Mouse (Mus musculus): ENCODE data around the gene Hgd. TPM values are rescaled to one million over a fixed set of nuclear protein-coding genes. Genes with fewer than 3 reads are reported as not detected.

Gene Hgd
- total RNA-seq, 2 experiments from 2014 or later, result not detected

- DNase-seq, result no peak
Measured at GRCm38 (mm10) chr16:37670666-37671283, 90.8 kb downstream of the Hgd start.

- DNase-seq, result no peak
Measured at GRCm38 (mm10) chr16:37675326-37675725, 95.4 kb downstream of the Hgd start.

GRCm38 (mm10) chr16:37676024-37676676, 96.2 kb downstream of the Hgd start:
- DNase-seq, result no peak

- DNase-seq, result no peak
Measured at GRCm38 (mm10) chr16:37676677-37677072, 96.7 kb downstream of the Hgd start.

- DNase-seq, result no peak
Measured at GRCm38 (mm10) chr16:37677586-37677985, 97.6 kb downstream of the Hgd start.

- no peak for DNase-seq
Measured at GRCm38 (mm10) chr16:37680216-37680615, 100.3 kb downstream of the Hgd start.

- no peak for DNase-seq
Measured at GRCm38 (mm10) chr16:37680831-37681230, 100.9 kb downstream of the Hgd start.

Other genes starting within 250 kb of the Hgd start
- not detected for gene Stxbp5l, start 195.2 kb upstream of the Hgd start, total RNA-seq (2021)
- gene Gtf2e1, start 40.4 kb upstream of the Hgd start, total RNA-seq (2021), result 1 to 10 TPM; 6.7 to 7.2 TPM
- gene Rabl3, start 40.3 kb upstream of the Hgd start, total RNA-seq (2021), result 1 to 10 TPM; 6.6 to 6.7 TPM
- 100 to 1,000 TPM; 123 to 199 TPM for gene Ndufb4, start 74.3 kb downstream of the Hgd start, total RNA-seq (2021)
- gene Fstl1, start 196.7 kb downstream of the Hgd start, total RNA-seq (2021), result 10 to 100 TPM; 41.3 to 41.9 TPM